Mouse (Mus musculus) midbrain, embryonic 12.5 days (tissue): ENCODE results near the gene Vasn. TPM values are rescaled to one million over a fixed set of nuclear protein-coding genes. Genes with fewer than 3 reads are reported as not detected.

Experiments used
- ATAC-seq: fragments of 200-750 bp; cut with Nextera tagmentation; 2 replicates; pipeline ENCODE4 v1.8.0; 2017; ENCODE audit warnings: low read depth, moderate TSS enrichment, moderate library complexity; ENCODE audit not compliant: low FRiP score
- H3K27ac ChIP-seq: fragments of 300-500 bp; sonication (generic); replicated peaks from 2 replicates; pipeline ENCODE4 v1.5.1; 2016; ENCODE audit warnings: mild to moderate bottlenecking
- H3K27me3 ChIP-seq: fragments of 300-500 bp; sonication (generic); 2 replicates; pipeline ENCODE4 v1.6.1; 2016; ENCODE audit warnings: mild to moderate bottlenecking
- H3K36me3 ChIP-seq: fragments of 300-500 bp; sonication (generic); 2 replicates; pipeline ENCODE4 v1.6.1; 2016
- H3K4me1 ChIP-seq: fragments of 300-500 bp; sonication (generic); 2 replicates; pipeline ENCODE4 v1.6.1; 2016
- H3K4me2 ChIP-seq: fragments of 300-500 bp; sonication (generic); replicated peaks from 2 replicates; pipeline ENCODE4 v1.6.1; 2016; ENCODE audit warnings: mild to moderate bottlenecking, moderate library complexity
- H3K4me3 ChIP-seq: fragments of 300-500 bp; sonication (generic); 2 replicates; pipeline ENCODE4 v1.5.1; 2016; ENCODE audit warnings: mild to moderate bottlenecking
- H3K9ac ChIP-seq: fragments of 300-500 bp; sonication (generic); replicated peaks from 2 replicates; pipeline ENCODE4 v1.6.1; 2016; ENCODE audit warnings: mild to moderate bottlenecking, moderate library complexity
- H3K9me3 ChIP-seq: fragments of 300-500 bp; sonication (generic); 2 replicates; pipeline ENCODE4 v1.6.1; 2016; ENCODE audit warnings: mild to moderate bottlenecking
- WGBS: fragments of 180-500 bp; shearing (Covaris S2); methylation state at CpG from one replicate; pipeline ENCODE4 v1.1.7; 2016; 5-methylcytosine and 5-hydroxymethylcytosine counted together
- polyA plus RNA-seq: library from polyadenylated mRNA; unstranded; fragments of >200 nt; fragmentation: Nextera tagmentation; extraction: Ambion mirVana; gene quantifications from 2 replicates; pipeline ENCODE4 v1.2.1, GENCODE M21; 2016

Vasn gene
- 7.7 and 11.1 TPM in 2 replicates for polyA plus RNA-seq

DNA sequence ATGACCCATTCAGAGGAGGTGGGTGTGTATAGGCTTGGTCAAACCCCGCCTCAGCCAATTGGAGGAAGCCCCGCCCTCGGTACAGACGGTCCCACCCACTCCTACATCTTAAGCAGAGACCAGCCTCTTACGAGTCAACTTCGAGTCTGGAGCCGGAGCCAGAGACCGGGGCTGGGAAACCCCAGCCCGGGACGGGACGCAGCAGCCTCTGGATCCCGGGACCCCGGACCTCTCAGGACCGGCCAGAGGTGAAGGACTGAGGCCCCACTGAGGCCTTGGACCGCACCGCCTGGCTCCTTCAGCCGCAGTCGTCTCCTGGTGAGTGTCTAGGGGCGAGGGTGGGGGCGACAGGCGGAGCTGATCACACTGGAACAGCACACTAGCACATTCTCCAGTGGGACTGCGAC lies at the start of gene Vasn, which contains the start of gene Dnaja3:
Gene Vasn, plus strand, starts transcription at position 111 of the 407 bp plus-strand sequence.
Gene Dnaja3, plus strand, starts transcription at position 159 of the 407 bp plus-strand sequence.
- Histone ChIP-seq H3K9me3 (no peaks in the 10 kb centered on the region), H3K4me1 (peaks cover 44% of the 10 kb centered on the region), H3K4me2 (peak within 1 kb of the TSS; percentile 88), H3K27ac (peak within 1 kb of the TSS; percentile 56; the same call in 1 of the 2 replicates), H3K4me3 (peak within 1 kb of the TSS; percentile 61), H3K27me3 (no peaks in the 10 kb centered on the region), H3K9ac (peak within 1 kb of the TSS; percentile 62), H3K36me3 (no peaks in the 10 kb centered on the region)
- under 1% methylated on average over 22 of the region's 22 CpGs for WGBS
- ATAC-seq: peak; percentile 98

DNA sequence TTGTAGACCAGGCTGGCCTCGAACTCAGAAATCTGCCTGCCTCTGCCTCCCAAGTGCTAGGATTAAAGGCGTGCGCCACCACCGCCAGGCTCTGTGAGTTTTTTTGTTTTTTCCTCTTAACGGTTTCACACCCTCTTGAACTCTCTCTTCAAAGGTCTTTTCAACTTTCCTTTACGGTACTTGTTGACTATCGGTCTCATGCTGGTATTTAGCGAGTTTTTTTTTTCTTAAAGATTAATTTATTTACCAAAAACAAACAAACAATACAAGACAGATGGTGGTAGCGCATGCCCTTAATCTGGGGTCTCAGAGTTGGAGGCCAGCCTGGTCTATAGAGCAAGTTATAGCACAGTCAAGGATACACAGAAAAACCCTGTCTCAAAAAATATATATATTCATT lies 49.5 kb upstream of the Vasn start:
- H3K27me3 ChIP-seq: no peaks in the 10 kb centered on the region
- no peak overlapping the region for H3K4me3 ChIP-seq
- H3K27ac ChIP-seq: no peak overlapping the region
- H3K36me3 ChIP-seq: peaks cover 4% of the 10 kb centered on the region
- H3K4me1 ChIP-seq: peaks cover 34% of the 10 kb centered on the region
- WGBS: 96% methylated on average over 9 of the region's 9 CpGs
- ATAC-seq: no peak
- no peak overlapping the region for H3K4me2 ChIP-seq
- no peak overlapping the region for H3K9ac ChIP-seq
- H3K9me3 ChIP-seq: no peaks in the 10 kb centered on the region

DNA sequence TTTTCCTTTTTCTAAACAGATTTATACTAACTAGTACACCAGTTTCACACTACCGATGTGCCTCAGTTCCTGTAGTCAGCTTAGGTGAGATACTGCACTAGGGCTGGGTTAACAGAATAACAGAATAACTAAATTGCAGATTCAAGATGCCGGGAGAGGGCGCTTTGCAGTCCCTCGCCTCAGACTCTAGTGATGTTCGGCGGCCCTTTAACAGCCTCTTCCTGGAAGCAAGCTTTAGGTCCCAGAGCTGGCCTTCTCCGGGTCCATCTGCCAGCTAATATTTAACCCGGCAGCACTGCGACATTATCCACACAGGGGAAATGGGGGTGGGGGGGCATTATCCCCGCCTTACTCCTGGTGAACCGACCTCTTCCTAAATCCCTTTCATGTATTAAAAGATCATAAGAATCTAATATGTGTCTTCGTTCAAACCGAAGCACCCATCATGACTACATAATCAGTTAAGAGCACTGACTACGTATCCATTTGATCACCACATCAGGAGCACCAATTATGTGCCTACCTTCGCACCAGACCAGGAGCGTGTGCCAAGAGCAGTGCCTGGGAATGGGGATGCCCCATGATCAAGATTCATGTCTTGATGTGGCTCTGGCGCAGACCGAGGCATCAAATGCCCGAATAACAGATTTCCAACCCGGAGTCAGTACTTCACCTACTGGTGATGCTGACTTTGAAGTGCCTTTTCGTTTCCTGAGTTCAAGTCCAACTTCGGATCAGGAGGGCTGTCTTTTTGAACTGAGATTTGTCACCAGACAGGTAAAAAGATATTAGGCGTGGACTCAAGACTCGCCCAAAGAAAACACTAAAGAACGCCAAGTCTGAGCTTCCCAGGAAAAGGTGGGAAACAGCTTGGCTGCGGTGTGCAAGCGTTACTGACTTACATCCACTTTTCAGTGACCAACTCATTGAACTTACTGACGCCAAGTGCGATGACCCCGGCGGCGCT lies 46.5 kb upstream of the Vasn start:
- H3K27ac ChIP-seq: peak overlapping the region; percentile 97
- no peak for ATAC-seq
- WGBS: 15% methylated on average over 32 of the region's 32 CpGs
- H3K4me3 ChIP-seq: peak overlapping the region; percentile 88
- H3K9me3 ChIP-seq: no peaks in the 10 kb centered on the region
- H3K27me3 ChIP-seq: no peaks in the 10 kb centered on the region
- H3K36me3 ChIP-seq: peaks cover 4% of the 10 kb centered on the region
- peak overlapping the region; percentile 99 for H3K9ac ChIP-seq
- peaks cover 46% of the 10 kb centered on the region for H3K4me1 ChIP-seq
- peak overlapping the region; percentile 100 for H3K4me2 ChIP-seq

DNA sequence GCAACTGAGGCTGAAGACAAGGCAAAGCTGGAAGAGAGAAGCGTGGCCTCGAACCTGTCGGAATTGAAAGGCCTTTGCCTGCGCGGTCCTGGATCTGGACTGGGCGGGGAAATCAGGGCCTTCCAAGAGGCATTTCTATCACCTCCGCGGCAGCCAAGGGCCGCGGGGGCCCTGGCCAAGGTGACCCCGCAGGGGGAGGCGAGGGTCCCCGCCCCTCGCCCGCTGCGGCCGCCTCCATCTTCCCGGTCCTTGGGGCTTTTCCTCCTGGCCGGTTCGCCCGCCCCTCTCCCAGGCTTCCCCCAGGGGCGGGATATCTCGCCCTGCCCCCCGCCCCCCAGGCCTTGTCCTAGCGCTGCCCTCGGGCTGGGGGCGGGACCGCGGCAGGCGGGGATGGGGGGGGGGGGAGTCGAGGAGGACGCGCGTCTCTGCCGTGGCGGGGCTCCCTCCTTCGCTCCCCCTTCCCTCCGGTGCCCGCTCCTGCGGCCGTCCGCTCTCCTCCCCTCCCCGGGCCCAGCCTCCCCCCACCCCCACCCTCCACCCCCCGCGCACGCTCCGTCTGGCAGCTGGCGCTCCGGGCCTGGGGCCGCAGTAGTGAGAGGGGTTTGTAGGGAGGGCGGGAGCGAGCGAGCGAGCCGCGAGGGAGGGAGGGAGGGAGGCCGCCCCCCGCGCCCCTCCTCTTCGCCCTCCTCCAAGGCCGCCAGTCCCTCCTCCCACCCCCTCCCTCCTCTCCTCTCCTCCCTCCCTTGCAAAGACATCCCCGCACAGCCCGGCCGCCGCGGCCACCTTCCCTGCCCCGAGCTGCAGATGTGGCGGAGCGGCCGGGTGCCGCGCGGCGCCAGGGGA lies 45.5 kb upstream of the Vasn start, which contains the start of gene Glis2:
Gene Glis2, plus strand, starts transcription at position 743 of the 843 bp plus-strand sequence.
- H3K4me3 ChIP-seq: peak within 1 kb of the TSS; percentile 88
- H3K27me3 ChIP-seq: no peaks in the 10 kb centered on the region
- peaks cover 56% of the 10 kb centered on the region for H3K4me1 ChIP-seq
- H3K9me3 ChIP-seq: no peaks in the 10 kb centered on the region
- peak within 1 kb of the TSS; percentile 97 for H3K27ac ChIP-seq
- peak within 1 kb of the TSS; percentile 100 for H3K4me2 ChIP-seq
- H3K36me3 ChIP-seq: peaks cover 4% of the 10 kb centered on the region
- ATAC-seq: peak; percentile 88
- peak within 1 kb of the TSS; percentile 99 for H3K9ac ChIP-seq
- WGBS: 1% methylated on average over 20 of the region's 74 CpGs

DNA sequence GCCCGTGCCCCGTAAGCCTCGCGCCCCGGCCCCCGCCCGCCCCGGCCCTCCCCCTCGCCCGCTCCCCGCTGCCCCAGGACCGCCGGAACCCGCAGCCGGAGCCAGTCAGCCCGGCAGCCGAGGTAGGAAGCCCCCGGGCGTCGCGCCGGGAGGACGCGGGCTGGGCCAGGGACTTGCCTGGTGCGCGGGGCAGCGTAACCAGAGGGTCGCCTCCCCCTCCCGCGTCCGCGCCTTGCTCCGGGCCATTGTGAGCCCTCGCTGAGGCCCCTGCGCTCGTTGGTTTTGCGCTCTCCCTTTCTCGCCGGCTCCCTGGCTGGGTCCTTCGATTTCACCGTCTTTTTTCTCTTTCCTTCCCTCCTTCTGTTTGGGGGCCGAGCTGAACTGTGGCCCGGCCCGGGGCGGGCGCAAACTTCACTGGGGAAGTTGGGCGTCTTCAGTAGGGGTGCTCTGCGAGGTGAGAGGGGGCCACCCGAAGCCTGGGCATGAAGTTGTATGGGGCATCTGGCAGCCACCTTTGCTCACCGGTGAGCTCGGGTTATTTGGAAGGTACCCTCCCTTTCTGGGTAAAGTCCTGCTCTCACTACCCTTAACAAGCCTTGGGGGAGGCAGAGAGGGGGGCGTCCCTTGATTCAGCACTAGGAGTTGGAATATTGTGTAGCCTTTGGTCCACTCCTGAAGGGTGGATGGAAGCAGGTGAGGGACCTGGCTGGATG lies 44.8 kb upstream of the Vasn start:
- peaks cover 64% of the 10 kb centered on the region for H3K4me1 ChIP-seq
- peaks cover 4% of the 10 kb centered on the region for H3K36me3 ChIP-seq
- peak overlapping the region; percentile 97 for H3K27ac ChIP-seq
- peak overlapping the region; percentile 88 for H3K4me3 ChIP-seq
- H3K27me3 ChIP-seq: no peaks in the 10 kb centered on the region
- no peaks in the 10 kb centered on the region for H3K9me3 ChIP-seq
- H3K9ac ChIP-seq: peak overlapping the region; percentile 99
- peak overlapping the region; percentile 100 for H3K4me2 ChIP-seq
- peak; percentile 57 for ATAC-seq
- WGBS: under 1% methylated on average over 45 of the region's 52 CpGs

DNA sequence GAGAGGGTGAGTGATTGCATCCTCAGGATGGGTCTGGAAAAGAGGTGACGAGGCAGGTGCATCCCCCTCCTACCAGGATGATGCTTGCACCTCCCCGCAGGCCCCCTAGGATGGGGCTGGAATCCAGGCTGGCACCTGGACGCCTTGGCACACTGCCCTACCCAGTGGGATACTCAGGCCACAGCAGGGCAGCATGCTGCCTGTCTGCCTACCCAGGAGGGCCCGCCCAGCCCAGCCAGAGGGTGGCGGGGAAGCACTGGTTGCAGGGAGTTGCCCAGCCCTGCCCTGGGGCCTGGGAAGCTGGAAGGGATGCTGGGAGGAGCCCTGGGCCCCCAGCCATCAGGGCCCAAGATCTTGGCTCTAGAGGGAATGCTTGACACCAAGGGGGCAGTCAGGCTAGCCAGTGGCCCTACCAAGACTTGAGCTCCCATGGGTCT lies 44.2 kb upstream of the Vasn start:
- Histone ChIP-seq H3K4me2 (peak overlapping the region; percentile 100), H3K4me3 (peak overlapping the region; percentile 88), H3K36me3 (peaks cover 3% of the 10 kb centered on the region), H3K27ac (peak overlapping the region; percentile 97), H3K9ac (peak overlapping the region; percentile 99), H3K27me3 (no peaks in the 10 kb centered on the region), H3K4me1 (peaks cover 70% of the 10 kb centered on the region), H3K9me3 (no peaks in the 10 kb centered on the region)
- 2% methylated on average over 5 of the region's 5 CpGs for WGBS
- ATAC-seq: peak; percentile 9; the same call in 1 of the 2 replicates

GRCm38 (mm10) chr16:4596141-4596728 lies 43.5 kb upstream of the Vasn start:
- H3K36me3 ChIP-seq: no peaks in the 10 kb centered on the region
- peak; percentile 13; the same call in 1 of the 2 replicates for ATAC-seq
- H3K9ac ChIP-seq: peak overlapping the region; percentile 99
- H3K9me3 ChIP-seq: no peaks in the 10 kb centered on the region
- H3K27me3 ChIP-seq: no peaks in the 10 kb centered on the region
- H3K4me2 ChIP-seq: peak overlapping the region; percentile 100
- peak overlapping the region; percentile 97 for H3K27ac ChIP-seq
- H3K4me3 ChIP-seq: peak overlapping the region; percentile 88
- 2% methylated on average over 3 of the region's 3 CpGs for WGBS
- peaks cover 77% of the 10 kb centered on the region for H3K4me1 ChIP-seq

GRCm38 (mm10) chr16:4596836-4597235 lies 42.9 kb upstream of the Vasn start:
- H3K9me3 ChIP-seq: no peaks in the 10 kb centered on the region
- ATAC-seq: no peak
- peak overlapping the region; percentile 88 for H3K4me3 ChIP-seq
- no peaks in the 10 kb centered on the region for H3K36me3 ChIP-seq
- H3K27me3 ChIP-seq: no peaks in the 10 kb centered on the region
- H3K4me2 ChIP-seq: peak overlapping the region; percentile 100
- H3K9ac ChIP-seq: peak overlapping the region; percentile 99; the same call in 1 of the 2 replicates
- WGBS: 36% methylated on average over 2 of the region's 2 CpGs
- peaks cover 81% of the 10 kb centered on the region for H3K4me1 ChIP-seq
- peak overlapping the region; percentile 97 for H3K27ac ChIP-seq

DNA sequence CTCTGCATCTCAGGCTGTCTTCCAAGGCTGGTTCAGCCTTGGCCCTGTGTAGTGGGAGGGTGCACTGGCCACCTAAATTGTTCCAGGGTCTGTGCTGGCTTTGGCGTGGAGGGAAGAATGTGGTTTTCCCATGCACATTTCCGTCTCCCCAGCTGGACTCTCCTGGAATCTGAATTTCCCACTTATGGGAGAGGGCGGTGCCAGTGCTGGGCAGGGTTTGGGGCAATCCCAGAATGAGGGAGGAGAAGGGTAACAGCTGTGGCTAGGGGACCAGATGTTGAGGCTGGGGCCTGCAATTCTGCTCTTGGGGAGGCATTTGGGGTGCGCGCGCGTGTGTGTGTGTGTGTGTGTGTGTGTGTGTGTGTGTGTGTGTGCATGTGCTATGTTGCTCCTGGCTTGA lies 42.4 kb upstream of the Vasn start:
- Histone ChIP-seq H3K27ac (peak overlapping the region; percentile 97), H3K4me2 (peak overlapping the region; percentile 100), H3K4me3 (peak overlapping the region; percentile 88), H3K27me3 (no peaks in the 10 kb centered on the region), H3K9ac (peak overlapping the region; percentile 99; the same call in 1 of the 2 replicates), H3K9me3 (no peaks in the 10 kb centered on the region), H3K4me1 (peaks cover 85% of the 10 kb centered on the region), H3K36me3 (no peaks in the 10 kb centered on the region)
- ATAC-seq: no peak
- 60% methylated on average over 7 of the region's 7 CpGs for WGBS

- H3K27ac ChIP-seq: peak overlapping the region; percentile 67
- peak overlapping the region; percentile 100 for H3K4me2 ChIP-seq
- no peaks in the 10 kb centered on the region for H3K9me3 ChIP-seq
- 70% methylated on average over 5 of the region's 5 CpGs for WGBS
- no peaks in the 10 kb centered on the region for H3K36me3 ChIP-seq
- no peak for ATAC-seq
- no peaks in the 10 kb centered on the region for H3K27me3 ChIP-seq
- peaks cover 85% of the 10 kb centered on the region for H3K4me1 ChIP-seq
- H3K9ac ChIP-seq: peak overlapping the region; percentile 41
- peak overlapping the region; percentile 88; the same call in 1 of the 2 replicates for H3K4me3 ChIP-seq
Measured at GRCm38 (mm10) chr16:4598041-4598440, 41.7 kb upstream of the Vasn start.
